Mouse (Mus musculus) E14TG2a.4 (cell line): ENCODE measurements at regions not wholly inside any gene's neighbourhood (a gene's known extent, or its start where the extent isn't known, plus 50 kb on each side); places are given as distances from the start of the nearest gene placed in this dataset.

Experiments
- H3K27me3 ChIP-seq: 2 replicates; pipeline ENCODE4 v1.6.1; 2014; ENCODE audit warnings: low read length, control low read depth; ENCODE audit not compliant: insufficient read depth
- H3K36me3 ChIP-seq: 2 replicates; pipeline ENCODE4 v1.6.1; 2014; ENCODE audit warnings: low read length, control low read depth; ENCODE audit not compliant: insufficient read depth
- H3K4me1 ChIP-seq: replicated peaks from 2 replicates; pipeline ENCODE4 v1.6.1; 2014; ENCODE audit warnings: low read depth, low read length, control low read depth
- H3K4me3 ChIP-seq: replicated peaks from 2 replicates; pipeline ENCODE4 v1.5.1; 2014; ENCODE audit warnings: mild to moderate bottlenecking, low read length
- H3K9me3 ChIP-seq: 2 replicates; pipeline ENCODE4 v1.6.1; 2014; ENCODE audit warnings: low read length, control low read depth
- CTCF ChIP-seq: conservative IDR thresholded peaks from 2 replicates; pipeline ENCODE4 v1.5.1; 2014; ENCODE audit warnings: low read length
- NANOG ChIP-seq: IDR thresholded peaks from 2 replicates; pipeline ENCODE4 v1.6.1; 2014; ENCODE audit warnings: borderline replicate concordance, low read length, mixed read lengths
- POU5F1 ChIP-seq: IDR thresholded peaks from 2 replicates; pipeline ENCODE4 v1.6.1; 2014; ENCODE audit warnings: low read length, borderline replicate concordance

DNA sequence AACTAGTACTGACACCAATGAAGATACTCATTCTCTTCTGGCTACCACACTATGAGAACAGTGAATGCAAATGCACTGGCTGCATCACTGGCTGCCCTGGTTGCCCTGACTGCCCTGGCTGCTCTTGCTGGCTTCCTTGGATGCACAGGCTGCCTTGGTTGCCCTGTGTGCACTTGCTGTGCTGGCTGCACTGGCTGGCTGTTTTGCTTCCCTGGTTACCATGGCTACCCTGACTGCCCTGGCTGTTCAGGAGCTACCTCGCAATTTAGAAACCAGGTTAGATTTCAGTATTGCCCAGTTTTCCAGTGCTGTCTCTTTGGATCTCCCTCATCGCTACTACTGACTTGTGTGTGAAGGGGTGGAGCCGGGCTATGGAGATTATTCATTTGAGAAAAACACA lies 175.7 kb downstream of the Fat4 start:
- H3K4me1 ChIP-seq: no peaks in the 10 kb centered on the region
- no peaks in the 10 kb centered on the region for H3K36me3 ChIP-seq
- no peaks in the 10 kb centered on the region for H3K27me3 ChIP-seq
- H3K4me3 ChIP-seq: no peak overlapping the region
- TF ChIP-seq CTCF: no peak
- no peak for TF ChIP-seq POU5F1
- TF ChIP-seq NANOG: no peak
- peaks cover 7% of the 10 kb centered on the region; the same call in 1 of the 2 replicates for H3K9me3 ChIP-seq

DNA sequence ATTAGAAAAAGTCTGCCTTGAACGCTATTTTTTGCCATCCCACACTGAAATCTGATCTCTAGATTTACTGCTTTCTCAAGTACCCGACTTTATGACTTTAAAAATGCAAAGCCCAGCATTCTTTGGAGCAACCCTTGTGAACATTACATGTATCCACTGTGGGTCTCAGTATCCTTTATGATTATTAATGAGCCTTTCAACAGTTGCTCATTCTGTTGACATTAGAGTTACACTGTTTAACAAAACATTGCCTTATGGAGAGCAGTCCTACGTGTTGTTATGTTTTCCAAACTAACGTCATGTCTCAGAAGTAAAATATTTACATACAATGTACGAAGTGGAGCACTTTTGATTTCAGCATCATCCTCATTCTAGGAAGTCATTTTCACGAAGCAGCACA lies 178.7 kb downstream of the Fat4 start:
- Histone ChIP-seq H3K36me3 (no peaks in the 10 kb centered on the region), H3K4me3 (no peak overlapping the region), H3K4me1 (no peaks in the 10 kb centered on the region), H3K9me3 (peaks cover 7% of the 10 kb centered on the region; the same call in 1 of the 2 replicates), H3K27me3 (no peaks in the 10 kb centered on the region)
- TF ChIP-seq NANOG: no peak
- no peak for TF ChIP-seq POU5F1
- TF ChIP-seq CTCF: no peak

DNA sequence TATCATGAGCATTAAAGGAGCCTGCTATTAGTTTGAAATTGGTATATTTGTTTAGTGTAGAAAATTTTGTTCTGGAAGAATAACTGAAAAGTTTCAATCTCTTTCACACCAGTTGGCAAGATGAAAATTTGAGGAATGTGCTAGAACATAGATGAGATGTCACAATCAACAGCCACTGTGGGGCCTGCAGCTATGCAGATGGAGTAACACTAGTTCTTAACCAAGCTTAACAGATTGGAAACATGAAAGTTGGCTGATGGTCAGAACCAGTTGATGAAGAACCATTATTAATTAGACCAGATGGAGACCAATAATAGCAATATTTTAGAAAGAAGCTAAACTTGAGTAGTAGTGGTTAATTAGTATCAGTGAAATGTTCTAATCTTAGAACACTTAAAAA lies 182.3 kb downstream of the Fat4 start:
- Histone ChIP-seq H3K4me3 (no peak overlapping the region), H3K27me3 (no peaks in the 10 kb centered on the region), H3K36me3 (no peaks in the 10 kb centered on the region), H3K4me1 (no peaks in the 10 kb centered on the region), H3K9me3 (peaks cover 4% of the 10 kb centered on the region; the same call in 1 of the 2 replicates)
- TF ChIP-seq NANOG (no peak), POU5F1 (no peak), CTCF (no peak)

DNA sequence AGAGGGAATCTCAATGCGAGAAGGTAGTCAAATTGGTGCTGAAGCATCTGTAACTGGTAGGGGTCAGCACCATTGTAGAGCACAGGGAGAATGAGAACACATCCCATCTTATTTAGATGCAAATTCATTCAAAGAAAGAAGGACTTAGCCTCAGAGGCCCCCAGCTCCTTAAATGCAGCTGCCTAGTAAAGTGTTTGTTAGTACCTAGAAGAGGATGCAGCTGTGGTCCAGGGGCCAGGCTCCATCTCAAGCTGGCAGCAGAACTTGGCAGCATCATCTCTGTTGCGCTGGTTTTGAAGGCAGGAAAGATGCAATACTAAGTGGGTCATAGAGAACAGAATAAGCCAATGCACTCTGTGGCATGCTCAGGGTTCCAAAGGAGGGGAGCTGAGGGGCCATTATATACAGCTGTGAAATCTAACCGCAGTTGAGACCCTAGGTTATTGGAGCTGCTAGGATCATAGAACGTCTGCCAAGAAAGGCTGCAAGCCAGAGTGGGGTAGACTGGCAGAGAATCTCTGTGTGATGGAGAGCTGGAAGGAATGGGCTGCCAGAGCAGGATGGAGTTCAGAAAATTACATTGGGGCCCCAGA lies 196.0 kb downstream of the Fat4 start:
- TF ChIP-seq POU5F1 (no peak), CTCF (no peak), NANOG (no peak)
- no peaks in the 10 kb centered on the region for H3K36me3 ChIP-seq
- no peaks in the 10 kb centered on the region for H3K4me1 ChIP-seq
- no peaks in the 10 kb centered on the region for H3K9me3 ChIP-seq
- H3K4me3 ChIP-seq: no peak overlapping the region
- no peaks in the 10 kb centered on the region for H3K27me3 ChIP-seq

DNA sequence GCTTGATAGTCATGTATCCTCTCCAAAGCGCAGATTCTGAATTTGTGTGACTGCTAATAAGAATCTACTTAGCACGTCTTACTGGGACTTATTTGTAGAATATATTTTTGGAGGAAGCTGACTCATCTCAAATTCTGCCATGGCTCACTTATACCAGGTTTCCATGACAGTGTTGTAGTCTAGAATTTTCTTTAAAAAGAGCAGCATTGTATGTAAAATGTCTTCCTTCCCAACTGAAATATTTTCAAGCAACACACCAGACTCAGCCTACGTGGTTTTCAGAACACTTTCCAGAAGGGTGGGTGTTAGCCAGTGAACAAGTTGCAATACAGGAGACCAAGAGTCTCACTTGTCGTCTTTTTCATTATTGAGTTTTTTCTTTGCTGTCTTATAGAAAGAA lies 202.2 kb downstream of the Fat4 start:
- Histone ChIP-seq H3K4me3 (no peak overlapping the region), H3K36me3 (no peaks in the 10 kb centered on the region), H3K9me3 (no peaks in the 10 kb centered on the region; the same call in 1 of the 2 replicates), H3K27me3 (no peaks in the 10 kb centered on the region), H3K4me1 (no peaks in the 10 kb centered on the region)
- TF ChIP-seq POU5F1 (no peak), CTCF (no peak), NANOG (no peak)

DNA sequence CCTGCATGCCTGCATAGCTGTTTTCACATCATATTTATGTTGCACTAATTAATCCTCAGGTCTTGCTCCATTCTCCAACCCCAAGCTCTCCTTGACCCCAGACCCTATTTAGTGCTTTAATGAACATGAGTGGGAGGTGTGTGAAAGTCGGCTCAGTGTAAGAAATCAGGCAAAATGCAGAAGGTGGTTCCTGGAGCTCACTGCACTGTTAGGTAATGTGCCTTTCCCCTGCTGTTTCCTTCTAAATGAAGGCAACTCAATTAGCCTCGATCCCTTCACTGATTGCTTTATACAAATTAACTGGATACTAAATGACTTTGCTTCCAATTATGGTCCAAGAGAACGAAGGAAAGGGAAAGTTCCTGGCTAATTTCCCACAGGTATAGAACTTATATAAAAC lies 215.6 kb downstream of the Fat4 start:
- Histone ChIP-seq H3K36me3 (no peaks in the 10 kb centered on the region), H3K4me1 (no peaks in the 10 kb centered on the region), H3K9me3 (peaks cover 7% of the 10 kb centered on the region; the same call in 1 of the 2 replicates), H3K4me3 (no peak overlapping the region), H3K27me3 (no peaks in the 10 kb centered on the region)
- no peak for TF ChIP-seq NANOG
- TF ChIP-seq CTCF: no peak
- TF ChIP-seq POU5F1: no peak

DNA sequence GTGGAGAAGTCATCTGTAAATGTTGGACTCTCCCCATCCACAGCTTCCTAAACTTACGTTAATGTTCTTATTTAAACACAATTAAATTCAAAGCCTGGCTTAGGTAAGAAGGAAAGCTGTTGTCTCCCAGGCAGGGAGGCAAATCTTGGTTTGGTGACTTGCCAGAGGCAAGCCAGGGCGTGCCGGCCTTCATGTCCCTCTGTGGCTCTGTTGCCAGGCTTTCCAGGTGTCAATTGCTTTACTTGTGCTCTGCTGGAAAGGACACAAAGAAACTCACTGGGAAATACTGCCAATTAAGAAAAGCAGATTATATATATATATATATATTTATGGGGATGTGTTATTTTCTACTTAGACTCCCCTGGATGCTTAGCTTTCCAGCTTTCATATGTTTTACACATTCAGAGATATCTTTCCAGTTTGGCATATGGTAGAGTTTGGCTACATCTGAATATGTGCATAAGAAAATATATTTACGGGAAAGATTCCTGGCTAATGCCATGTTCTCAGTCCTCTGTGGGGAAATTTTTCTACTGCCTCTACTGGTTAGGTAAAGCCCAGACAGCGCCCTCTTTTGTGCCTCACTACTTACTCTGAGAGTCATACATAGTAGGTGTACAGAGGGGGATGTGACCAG lies 223.1 kb downstream of the Fat4 start:
- TF ChIP-seq POU5F1: no peak
- H3K27me3 ChIP-seq: no peaks in the 10 kb centered on the region
- no peaks in the 10 kb centered on the region for H3K4me1 ChIP-seq
- no peak overlapping the region for H3K4me3 ChIP-seq
- H3K9me3 ChIP-seq: no peaks in the 10 kb centered on the region
- no peaks in the 10 kb centered on the region for H3K36me3 ChIP-seq

DNA sequence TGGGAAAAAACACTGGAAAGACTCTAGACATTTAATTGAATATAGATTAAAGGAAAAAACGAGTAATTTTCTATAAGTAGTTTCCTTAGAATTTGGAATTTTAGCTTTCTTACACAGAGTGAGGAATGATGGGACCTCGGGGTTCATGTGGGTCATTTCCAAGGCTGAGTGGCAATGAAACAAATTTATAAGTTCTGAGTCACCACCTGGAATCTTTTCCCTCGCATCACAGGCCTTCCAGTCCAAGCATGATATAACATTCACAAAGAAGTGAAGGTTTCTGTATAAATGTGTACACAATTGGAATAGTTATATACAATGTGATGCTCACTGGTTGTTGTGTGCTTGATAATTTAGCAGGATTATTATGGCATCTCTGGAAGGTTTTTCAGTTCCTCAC lies 227.3 kb downstream of the Fat4 start:
- Histone ChIP-seq H3K27me3 (no peaks in the 10 kb centered on the region), H3K4me3 (no peak overlapping the region), H3K36me3 (no peaks in the 10 kb centered on the region), H3K4me1 (no peaks in the 10 kb centered on the region), H3K9me3 (no peaks in the 10 kb centered on the region; the same call in 1 of the 2 replicates)
- TF ChIP-seq NANOG (no peak), POU5F1 (no peak), CTCF (no peak)

DNA sequence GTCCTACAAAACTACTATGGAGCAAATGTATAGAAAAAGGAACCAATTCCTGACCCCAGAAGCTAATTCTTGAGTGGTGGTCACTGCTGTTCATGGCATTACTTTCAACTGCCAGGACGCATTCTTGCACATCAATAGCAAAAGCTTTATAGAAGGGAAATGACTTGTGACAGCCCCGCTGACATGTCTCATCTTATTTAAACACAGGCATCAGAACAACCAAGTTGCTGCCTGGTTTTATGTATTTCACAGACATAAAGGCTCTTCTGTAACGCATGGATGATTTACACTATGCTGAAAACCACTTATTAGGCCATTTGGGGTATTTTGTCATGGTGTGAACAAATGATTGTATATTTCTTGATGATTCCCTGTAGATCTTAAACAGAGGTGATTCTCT lies 228.1 kb downstream of the Fat4 start:
- Histone ChIP-seq H3K9me3 (no peaks in the 10 kb centered on the region; the same call in 1 of the 2 replicates), H3K4me1 (no peaks in the 10 kb centered on the region), H3K27me3 (no peaks in the 10 kb centered on the region), H3K36me3 (no peaks in the 10 kb centered on the region), H3K4me3 (no peak overlapping the region)
- TF ChIP-seq POU5F1: no peak
- no peak for TF ChIP-seq CTCF
- no peak for TF ChIP-seq NANOG
